Mouse (Mus musculus): ENCODE results near the gene Cep55. TPM values are rescaled to one million over a fixed set of nuclear protein-coding genes. Genes with fewer than 3 reads are reported as not detected.

Gene Cep55
- total RNA-seq, 2 experiments from 2014 or later = 0.83 to 1.0 TPM

DNA sequence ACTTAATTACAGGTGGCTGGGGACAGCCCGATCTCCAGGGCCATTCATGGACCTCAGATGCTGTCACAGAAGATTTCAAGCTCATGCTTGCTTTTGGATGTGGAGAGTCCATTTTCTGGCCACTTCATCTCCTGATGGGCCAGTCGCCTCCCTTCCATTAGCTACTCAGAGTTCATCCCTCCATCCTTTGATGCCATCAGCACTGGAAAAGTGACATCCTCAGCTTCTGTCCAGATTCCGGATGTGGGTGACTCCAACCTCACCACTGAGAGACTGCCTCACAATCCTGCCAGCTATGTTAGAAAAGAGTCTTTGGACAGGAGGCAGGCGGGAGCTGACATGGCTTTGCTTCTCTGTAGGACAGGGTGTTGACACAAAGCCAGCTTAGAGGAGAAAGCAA lies 31.0 kb downstream of the Cep55 start:
- DNase-seq (ENCODE audit: extremely low spot score in 1 of 2, low spot score in 2 of 2) = no peak
- intact Hi-C loops (cut with DNase I) = loop anchor here (10.0 kb wide), 1 partner anchor 109 kb away; no protein-coding TSS in a partner anchor

DNA sequence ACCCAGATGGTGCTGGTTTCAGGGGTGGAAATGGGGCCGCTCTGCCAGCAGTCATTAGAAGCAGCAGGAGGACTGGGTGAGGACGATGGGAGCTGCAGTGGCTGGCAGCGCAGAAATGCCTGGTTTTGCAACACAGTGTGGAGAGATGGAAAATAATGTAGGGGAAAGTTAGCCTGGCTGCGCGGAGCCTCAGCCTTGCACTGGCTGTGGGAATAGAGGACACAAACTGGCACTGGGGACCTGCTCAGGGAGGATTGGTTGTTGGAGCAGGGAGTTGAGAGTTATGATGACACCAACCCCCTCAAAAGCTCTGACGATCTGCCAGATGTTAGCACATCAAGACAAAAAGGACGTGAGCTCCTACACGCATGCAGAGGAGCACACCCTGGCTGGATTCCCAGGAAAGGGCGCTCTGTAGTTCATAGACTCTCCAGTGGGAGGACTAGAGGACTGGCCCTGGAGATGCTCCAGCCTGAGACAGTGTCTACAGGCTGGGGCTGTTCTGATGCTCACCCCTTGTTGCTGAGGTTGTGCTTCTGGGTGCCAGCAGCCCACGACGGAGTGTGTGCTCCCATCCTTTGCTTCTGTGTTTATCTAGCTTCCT lies 32.2 kb downstream of the Cep55 start:
- intact Hi-C loops (cut with DNase I) = loop anchor here (10.0 kb wide), 1 partner anchor 108 kb away; no protein-coding TSS in a partner anchor
- peak; percentile 7 to 55 for DNase-seq (ENCODE audit: extremely low spot score in 1 of 2, low spot score in 2 of 2)

DNA sequence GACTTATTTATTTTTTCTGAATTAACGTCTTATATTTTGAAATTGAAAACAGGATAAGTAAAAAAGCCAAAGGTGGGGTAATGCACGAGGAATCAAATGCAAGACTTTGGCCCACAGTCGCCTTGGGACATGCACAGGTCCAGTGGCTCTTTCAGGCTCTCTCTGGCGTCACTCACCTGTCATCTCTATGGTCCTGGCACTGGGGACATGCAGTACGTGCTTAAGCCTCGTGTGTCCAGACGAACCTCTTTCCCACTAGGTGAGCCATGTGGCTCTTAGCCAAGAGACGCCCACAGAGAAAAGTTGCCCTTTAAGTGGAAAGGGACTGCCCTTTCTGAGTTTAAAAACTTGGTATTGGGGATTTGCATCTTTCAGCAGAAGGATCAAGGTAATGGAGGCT lies 34.5 kb downstream of the Cep55 start:
- DNase-seq (ENCODE audit: extremely low spot score in 1 of 2, low spot score in 2 of 2) = no peak
- intact Hi-C loops (cut with DNase I) = loop anchor here (10.0 kb wide), 1 partner anchor 105 kb away; no protein-coding TSS in a partner anchor

DNA sequence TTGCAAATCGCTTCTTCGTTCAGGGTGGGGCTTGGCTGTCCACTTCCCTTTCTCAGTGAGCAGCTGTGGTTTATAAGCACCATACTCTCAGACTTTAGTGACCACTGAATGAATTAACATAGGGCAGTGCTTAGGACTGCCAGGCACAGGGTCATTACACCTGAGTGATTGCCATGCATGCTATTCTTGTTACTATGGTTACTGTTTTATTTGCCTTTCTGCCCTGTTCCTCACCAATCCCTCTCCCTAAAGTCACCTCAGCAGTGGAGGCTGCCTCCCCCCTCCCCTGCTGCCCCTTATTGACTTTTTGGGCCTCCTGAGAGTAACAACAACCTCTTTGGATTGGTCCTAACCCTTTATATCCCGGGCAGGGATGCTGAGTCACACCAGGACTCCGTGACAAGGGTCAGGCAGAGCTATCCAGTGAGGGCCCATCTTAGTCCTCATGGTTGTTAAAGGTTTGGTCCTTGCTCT lies 36.7 kb downstream of the Cep55 start:
- intact Hi-C loops (cut with DNase I) = no loop called here
- no peak for DNase-seq (ENCODE audit: extremely low spot score in 1 of 2, low spot score in 2 of 2)

GRCm38 (mm10) chr19:38096231-38096630 lies 41.4 kb downstream of the Cep55 start:
- intact Hi-C loops (cut with DNase I) = no loop called here
- DNase-seq (ENCODE audit: extremely low spot score in 1 of 2, low spot score in 2 of 2) = no peak

DNA sequence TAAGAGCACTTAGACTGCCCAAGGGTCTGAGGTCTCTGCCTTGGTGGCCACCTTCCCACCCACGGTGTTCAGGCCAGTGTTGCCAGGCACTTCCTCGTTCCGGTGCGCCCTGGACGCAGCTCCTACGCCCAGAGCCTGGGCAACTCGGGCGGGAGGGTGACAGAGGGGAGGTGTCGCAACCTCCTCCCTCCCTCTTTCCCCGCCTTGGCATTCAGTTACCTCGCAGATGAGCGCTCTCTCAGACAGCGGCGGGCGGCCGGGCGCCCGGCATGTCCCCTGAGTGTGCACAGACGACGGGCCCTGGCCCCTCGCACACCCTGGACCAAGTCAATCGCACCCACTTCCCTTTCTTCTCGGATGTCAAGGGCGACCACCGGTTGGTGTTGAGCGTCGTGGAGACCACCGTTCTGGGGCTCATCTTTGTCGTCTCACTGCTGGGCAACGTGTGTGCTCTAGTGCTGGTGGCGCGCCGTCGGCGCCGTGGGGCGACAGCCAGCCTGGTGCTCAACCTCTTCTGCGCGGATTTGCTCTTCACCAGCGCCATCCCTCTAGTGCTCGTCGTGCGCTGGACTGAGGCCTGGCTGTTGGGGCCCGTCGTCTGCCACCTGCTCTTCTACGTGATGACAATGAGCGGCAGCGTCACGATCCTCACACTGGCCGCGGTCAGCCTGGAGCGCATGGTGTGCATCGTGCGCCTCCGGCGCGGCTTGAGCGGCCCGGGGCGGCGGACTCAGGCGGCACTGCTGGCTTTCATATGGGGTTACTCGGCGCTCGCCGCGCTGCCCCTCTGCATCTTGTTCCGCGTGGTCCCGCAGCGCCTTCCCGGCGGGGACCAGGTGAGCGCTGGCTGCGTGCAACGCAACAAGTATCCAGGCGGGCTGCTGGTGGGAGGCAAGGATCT lies 42.3 kb downstream of the Cep55 start, which contains the start of gene Ffar4:
Ffar4 (plus strand) TSS at position 214 of the 901 bp plus-strand sequence.
- intact Hi-C loops (cut with DNase I) = no loop called here

DNA sequence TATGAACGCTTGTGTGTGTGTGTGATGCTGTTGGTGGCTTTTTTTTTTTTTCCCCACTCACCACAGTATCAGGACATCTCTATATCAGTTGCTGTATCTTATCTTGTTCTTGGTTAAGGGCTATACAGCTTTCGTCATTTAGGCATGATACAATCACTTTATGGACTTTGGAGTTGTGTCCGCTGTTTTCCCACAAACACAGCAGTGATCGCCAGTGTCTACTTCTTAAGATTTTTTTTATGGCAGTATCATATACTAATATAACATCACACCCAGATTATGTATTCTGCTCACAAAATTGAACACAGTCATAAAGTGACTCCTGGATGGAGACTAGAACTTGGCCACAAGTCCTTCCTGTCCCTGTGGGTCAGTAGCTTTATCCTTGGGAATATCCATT lies 53.1 kb downstream of the Cep55 start:
- intact Hi-C loops (cut with DNase I) = no loop called here
- DNase-seq (ENCODE audit: extremely low spot score in 1 of 2, low spot score in 2 of 2) = no peak

More for the DNA sequence above, 42.3 kb downstream of the Cep55 start, which contains the start of gene Ffar4:
- no peak for DNase-seq (ENCODE audit: extremely low spot score in 1 of 2, low spot score in 2 of 2)

DNA sequence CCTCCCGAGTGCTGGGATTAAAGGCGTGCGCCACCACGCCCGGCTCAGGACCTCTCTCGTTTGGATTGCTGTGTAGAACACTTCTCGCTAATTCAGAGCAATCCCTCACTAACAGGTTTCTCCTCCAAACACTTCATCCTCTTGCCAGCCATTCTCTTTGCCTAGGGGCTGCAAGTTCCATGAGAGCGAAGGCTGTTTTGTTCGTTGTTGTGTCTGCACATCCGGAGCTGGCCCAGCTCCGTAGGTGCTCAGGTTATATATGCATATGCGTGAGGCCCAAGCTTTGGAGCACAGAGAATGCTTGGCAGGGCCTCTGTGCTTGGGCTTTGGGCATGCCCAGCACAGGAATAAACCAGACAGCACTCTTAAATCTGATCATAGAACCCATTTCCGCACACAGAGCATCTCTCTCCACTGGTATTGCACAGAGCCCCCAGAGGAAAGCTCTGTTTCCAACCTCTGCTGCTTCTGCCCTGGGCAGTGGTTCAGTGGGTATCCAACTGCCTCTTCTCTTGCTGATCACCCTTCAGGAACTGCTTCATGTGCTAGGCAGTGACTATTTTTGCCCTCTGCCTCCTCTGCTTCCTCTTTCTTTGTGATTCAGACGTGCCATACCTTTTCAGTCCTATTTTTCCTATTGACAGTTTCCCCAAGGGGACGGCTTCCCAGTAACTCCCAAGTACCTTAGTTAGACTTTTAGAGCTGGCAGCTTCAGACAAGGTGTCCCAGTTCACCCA lies 54.9 kb downstream of the Cep55 start:
- DNase-seq (ENCODE audit: extremely low spot score in 1 of 2, low spot score in 2 of 2) = no peak
- intact Hi-C loops (cut with DNase I) = no loop called here

GRCm38 (mm10) chr19:38111056-38111455 lies 56.2 kb downstream of the Cep55 start:
- DNase-seq (ENCODE audit: extremely low spot score in 1 of 2, low spot score in 2 of 2) = no peak
- intact Hi-C loops (cut with DNase I) = no loop called here

- DNase-seq (ENCODE audit: extremely low spot score in 1 of 2, low spot score in 2 of 2) = no peak
- intact Hi-C loops (cut with DNase I) = no loop called here
Observed at GRCm38 (mm10) chr19:38112575-38112974, 57.8 kb downstream of the Cep55 start.

GRCm38 (mm10) chr19:38114834-38115491 lies 60.2 kb downstream of the Cep55 start:
- intact Hi-C loops (cut with DNase I) = no loop called here
- DNase-seq (ENCODE audit: extremely low spot score in 1 of 2, low spot score in 2 of 2) = no peak

- intact Hi-C loops (cut with DNase I) = no loop called here
- no peak for DNase-seq (ENCODE audit: extremely low spot score in 1 of 2, low spot score in 2 of 2)
Observed at GRCm38 (mm10) chr19:38120123-38120760, 65.4 kb downstream of the Cep55 start.

DNA sequence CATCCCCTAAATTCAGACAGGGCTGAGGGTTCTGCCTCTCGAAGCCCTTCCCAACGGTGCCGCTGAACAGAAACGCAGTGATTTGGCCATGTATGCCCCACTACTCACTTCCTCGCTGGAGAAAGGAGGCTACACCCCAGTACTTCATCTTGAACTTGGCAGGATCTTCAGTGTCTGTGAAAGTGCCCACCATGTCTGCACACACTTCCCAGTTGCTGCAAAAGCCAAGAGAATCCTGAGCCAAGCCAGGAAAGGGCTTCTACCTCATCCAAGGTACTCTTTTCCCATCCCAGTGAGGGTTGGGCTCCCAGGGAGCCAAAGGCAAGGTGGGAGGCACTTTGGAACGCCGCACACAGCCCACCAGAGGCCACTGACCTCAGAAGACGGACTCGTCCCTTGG lies 69.1 kb downstream of the Cep55 start:
- intact Hi-C loops (cut with DNase I) = no loop called here
- DNase-seq (ENCODE audit: extremely low spot score in 1 of 2, low spot score in 2 of 2) = no peak

Other genes starting within 250 kb of the Cep55 start
- gene Myof, start 11.4 kb upstream of the Cep55 start, total RNA-seq (2021) = 1 to 10 TPM; 7.2 to 7.8 TPM
- under 1 TPM in 1 of 2 experiments, not detected in 1; 0.24 TPM for gene Ffar4, start 42.1 kb downstream of the Cep55 start, total RNA-seq (2021)
- 10 to 100 TPM; 12.5 to 13.9 TPM for gene Rbp4, start 70.3 kb downstream of the Cep55 start, total RNA-seq (2021)
- under 1 TPM; 0.39 to 0.58 TPM for gene Pde6c, start 77.8 kb downstream of the Cep55 start, total RNA-seq (2021)
- gene Fra10ac1, start 169.1 kb downstream of the Cep55 start, total RNA-seq (2021) = 10 to 100 TPM; 15.7 to 16.0 TPM
- gene Lgi1, start 209.5 kb downstream of the Cep55 start, total RNA-seq (2021) = 100 to 1,000 TPM; 105 to 108 TPM